Mouse (Mus musculus): ENCODE data around the gene Cabcoco1.

Cabcoco1 gene

GRCm38 (mm10) chr10:68435754-68436153 is 105.9 kb downstream of the Cabcoco1 start:
- CTCF ChIA-PET, result no interaction called here

- CTCF ChIA-PET, result no interaction called here
These were observed 106.6 kb downstream of the Cabcoco1 start for GRCm38 (mm10) chr10:68435001-68435560.

- CTCF ChIA-PET, result interaction anchor here (0.7 kb wide), 1 partner anchor 361 kb away, joined by 4 read pairs; no protein-coding TSS in a partner anchor
These were observed 107.6 kb downstream of the Cabcoco1 start for GRCm38 (mm10) chr10:68434045-68434639.

GRCm38 (mm10) chr10:68431346-68431745 is 110.3 kb downstream of the Cabcoco1 start:
- CTCF ChIA-PET, result interaction anchor here (0.5 kb wide), 1 partner anchor 34 kb away, joined by 9 read pairs; no protein-coding TSS in a partner anchor

- CTCF ChIA-PET, result no interaction called here
These were observed 110.8 kb downstream of the Cabcoco1 start for GRCm38 (mm10) chr10:68430929-68431328.

GRCm38 (mm10) chr10:68420393-68420920 is 121.2 kb downstream of the Cabcoco1 start:
- CTCF ChIA-PET, result interaction anchor here (0.6 kb wide), 1 partner anchor 46 kb away, joined by 4 read pairs; no protein-coding TSS in a partner anchor

GRCm38 (mm10) chr10:68419893-68420292 is 121.8 kb downstream of the Cabcoco1 start:
- CTCF ChIA-PET, result no interaction called here

- CTCF ChIA-PET, result interaction anchor here (0.6 kb wide), 1 partner anchor 9 kb away, joined by 6 read pairs; no protein-coding TSS in a partner anchor
These were observed 124.5 kb downstream of the Cabcoco1 start for GRCm38 (mm10) chr10:68417074-68417790.

GRCm38 (mm10) chr10:68405936-68406335 is 135.8 kb downstream of the Cabcoco1 start:
- CTCF ChIA-PET, result no interaction called here

GRCm38 (mm10) chr10:68396786-68397185 is 144.9 kb downstream of the Cabcoco1 start:
- CTCF ChIA-PET, result interaction anchor here (0.7 kb wide), 1 partner anchor 35 kb away, joined by 9 read pairs; no protein-coding TSS in a partner anchor

GRCm38 (mm10) chr10:68396083-68396482 is 145.6 kb downstream of the Cabcoco1 start:
- CTCF ChIA-PET, result no interaction called here

- CTCF ChIA-PET, result no interaction called here
These were observed 150.1 kb downstream of the Cabcoco1 start for GRCm38 (mm10) chr10:68391640-68392039.

- CTCF ChIA-PET, result interaction anchor here (0.5 kb wide), 1 partner anchor 201 kb away, joined by 7 read pairs; no protein-coding TSS in a partner anchor
These were observed 152.9 kb downstream of the Cabcoco1 start for GRCm38 (mm10) chr10:68388802-68389201.

GRCm38 (mm10) chr10:68388138-68388537 is 153.6 kb downstream of the Cabcoco1 start:
- CTCF ChIA-PET, result no interaction called here
